Mouse (Mus musculus) liver, embryonic 12.5 days (tissue): Measurements from ENCODE around the gene Gng10. TPM values are rescaled to one million over a fixed set of nuclear protein-coding genes. Genes with fewer than 3 reads are reported as not detected.

Experiments used
- ATAC-seq: fragments of 200-750 bp; cut with Nextera tagmentation; 2 replicates; pipeline ENCODE4 v1.8.0; 2017; ENCODE audit warnings: moderate number of reproducible peaks, mild to moderate bottlenecking, moderate library complexity
- H3K27ac ChIP-seq: fragments of 300-500 bp; sonication (generic); 2 replicates; pipeline ENCODE4 v1.5.1; 2016; ENCODE audit warnings: mild to moderate bottlenecking
- H3K27me3 ChIP-seq: fragments of 300-500 bp; sonication (generic); replicated peaks from 2 replicates; pipeline ENCODE4 v1.6.1; 2016; ENCODE audit warnings: mild to moderate bottlenecking, moderate library complexity
- H3K36me3 ChIP-seq: fragments of 300-500 bp; sonication (generic); 2 replicates; pipeline ENCODE4 v1.6.1; 2016; ENCODE audit warnings: mild to moderate bottlenecking, moderate library complexity
- H3K4me1 ChIP-seq: fragments of 300-500 bp; sonication (generic); 2 replicates; pipeline ENCODE4 v1.6.1; 2016
- H3K4me2 ChIP-seq: fragments of 300-500 bp; sonication (generic); 2 replicates; pipeline ENCODE4 v1.6.1; 2016; ENCODE audit warnings: mild to moderate bottlenecking, moderate library complexity
- H3K4me3 ChIP-seq: fragments of 300-500 bp; sonication (generic); 2 replicates; pipeline ENCODE4 v1.5.1; 2016; ENCODE audit warnings: mild to moderate bottlenecking, moderate library complexity
- H3K9ac ChIP-seq: fragments of 300-500 bp; sonication (generic); 2 replicates; pipeline ENCODE4 v1.6.1; 2016; ENCODE audit warnings: mild to moderate bottlenecking, moderate library complexity
- H3K9me3 ChIP-seq: fragments of 300-500 bp; sonication (generic); replicated peaks from 2 replicates; pipeline ENCODE4 v1.6.1; 2016; ENCODE audit warnings: mild to moderate bottlenecking, moderate library complexity
- WGBS: fragments of 180-500 bp; shearing (Covaris S2); methylation state at CpG from one replicate; pipeline ENCODE4 v1.1.7; 2016; ENCODE audit not compliant: insufficient replicate concordance; 5-methylcytosine and 5-hydroxymethylcytosine counted together
- polyA plus RNA-seq: library from polyadenylated mRNA; unstranded; fragments of >200 nt; fragmentation: Nextera tagmentation; extraction: Ambion mirVana; gene quantifications from 2 replicates; pipeline ENCODE4 v1.2.1, GENCODE M21; 2016

Gng10 gene
- polyA plus RNA-seq = 38.8 and 39.0 TPM in 2 replicates

- Histone ChIP-seq H3K4me3 (peak within 1 kb of the TSS; percentile 81), H3K27me3 (no peaks in the 10 kb centered on the region), H3K9me3 (no peaks in the 10 kb centered on the region), H3K4me2 (peak within 1 kb of the TSS; percentile 97), H3K9ac (peak within 1 kb of the TSS; percentile 81), H3K4me1 (peaks cover 18% of the 10 kb centered on the region), H3K36me3 (no peaks in the 10 kb centered on the region), H3K27ac (peak within 1 kb of the TSS; percentile 63)
- WGBS = 4% methylated on average over 76 of the region's 76 CpGs
- peak; percentile 84 for ATAC-seq
These were observed at the start of gene Gng10 for GRCm38 (mm10) chr4:59034918-59035785. TSS of gene Gng10 (plus strand) at chr4:59035088.

GRCm38 (mm10) chr4:58985157-58985648 lies 49.7 kb upstream of the Gng10 start:
- Histone ChIP-seq H3K36me3 (no peaks in the 10 kb centered on the region), H3K4me1 (peaks cover 46% of the 10 kb centered on the region), H3K27ac (no peak overlapping the region), H3K9me3 (no peaks in the 10 kb centered on the region), H3K4me3 (no peak overlapping the region), H3K4me2 (peak overlapping the region; percentile 45), H3K27me3 (no peaks in the 10 kb centered on the region), H3K9ac (no peak overlapping the region; the same call in 1 of the 2 replicates)
- WGBS = 10% methylated on average over 7 of the region's 7 CpGs
- ATAC-seq = peak; percentile 65

- Histone ChIP-seq H3K27ac (peak within 1 kb of the TSS; percentile 59), H3K4me3 (peak within 1 kb of the TSS; percentile 70), H3K9me3 (no peaks in the 10 kb centered on the region), H3K4me2 (peak within 1 kb of the TSS; percentile 94), H3K36me3 (no peaks in the 10 kb centered on the region), H3K4me1 (peaks cover 61% of the 10 kb centered on the region), H3K27me3 (no peaks in the 10 kb centered on the region), H3K9ac (peak within 1 kb of the TSS; percentile 62)
- peak; percentile 73 for ATAC-seq
- WGBS = 2% methylated on average over 28 of the region's 28 CpGs
These were observed 48.2 kb upstream of the Gng10 start, which contains the start of gene Ptgr1 for GRCm38 (mm10) chr4:58986540-58987190. TSS of gene Ptgr1 (minus strand) at chr4:58987119.

- Histone ChIP-seq H3K27me3 (no peaks in the 10 kb centered on the region), H3K4me2 (no peak overlapping the region), H3K27ac (no peak overlapping the region), H3K4me1 (peaks cover 82% of the 10 kb centered on the region), H3K36me3 (no peaks in the 10 kb centered on the region), H3K9me3 (no peaks in the 10 kb centered on the region), H3K9ac (no peak overlapping the region), H3K4me3 (no peak overlapping the region)
- ATAC-seq = no peak
- WGBS = 55% methylated on average over 7 of the region's 7 CpGs
These were observed 45.5 kb upstream of the Gng10 start for GRCm38 (mm10) chr4:58989303-58989898.

GRCm38 (mm10) chr4:58990609-58991434 lies 44.1 kb upstream of the Gng10 start:
- Histone ChIP-seq H3K9ac (no peak overlapping the region), H3K27me3 (no peaks in the 10 kb centered on the region), H3K4me2 (peak overlapping the region; percentile 42), H3K4me3 (no peak overlapping the region), H3K9me3 (no peaks in the 10 kb centered on the region), H3K36me3 (no peaks in the 10 kb centered on the region), H3K27ac (peak overlapping the region; percentile 68), H3K4me1 (peaks cover 85% of the 10 kb centered on the region)
- peak; percentile 51 for ATAC-seq
- 61% methylated on average over 17 of the region's 17 CpGs for WGBS

- peaks cover 71% of the 10 kb centered on the region for H3K4me1 ChIP-seq
- WGBS = 27% methylated on average over 5 of the region's 5 CpGs
- H3K27me3 ChIP-seq = no peaks in the 10 kb centered on the region
- peak overlapping the region; percentile 51 for H3K4me2 ChIP-seq
- no peaks in the 10 kb centered on the region for H3K9me3 ChIP-seq
- H3K4me3 ChIP-seq = no peak overlapping the region
- H3K27ac ChIP-seq = peak overlapping the region; percentile 9
- peak overlapping the region; percentile 28 for H3K9ac ChIP-seq
- H3K36me3 ChIP-seq = no peaks in the 10 kb centered on the region
- peak; percentile 71 for ATAC-seq
These were observed 42.7 kb upstream of the Gng10 start for GRCm38 (mm10) chr4:58992195-58992594.

- no peak within 1 kb of the TSS for H3K4me2 ChIP-seq
- H3K27ac ChIP-seq = no peak within 1 kb of the TSS
- H3K9ac ChIP-seq = no peak within 1 kb of the TSS
- H3K4me1 ChIP-seq = peaks cover 62% of the 10 kb centered on the region
- WGBS = 44% methylated on average over 4 of the region's 4 CpGs
- ATAC-seq = no peak
- H3K4me3 ChIP-seq = no peak within 1 kb of the TSS
- H3K36me3 ChIP-seq = no peaks in the 10 kb centered on the region
- no peaks in the 10 kb centered on the region for H3K27me3 ChIP-seq
- H3K9me3 ChIP-seq = no peaks in the 10 kb centered on the region
These were observed 40.1 kb upstream of the Gng10 start, which contains the start of gene Dnajc25 for GRCm38 (mm10) chr4:58994762-58995161. TSS of gene Dnajc25 (plus strand) at chr4:58995062.

- Histone ChIP-seq H3K9me3 (no peaks in the 10 kb centered on the region), H3K4me3 (no peak overlapping the region), H3K27ac (no peak overlapping the region), H3K4me1 (peaks cover 58% of the 10 kb centered on the region), H3K4me2 (no peak overlapping the region), H3K27me3 (no peaks in the 10 kb centered on the region), H3K36me3 (no peaks in the 10 kb centered on the region), H3K9ac (no peak overlapping the region)
- no peak for ATAC-seq
- WGBS = 49% methylated on average over 8 of the region's 8 CpGs
These were observed 39.6 kb upstream of the Gng10 start for GRCm38 (mm10) chr4:58995251-58995693.

GRCm38 (mm10) chr4:58997081-58997480 lies 37.8 kb upstream of the Gng10 start:
- H3K4me3 ChIP-seq = no peak overlapping the region
- no peaks in the 10 kb centered on the region for H3K9me3 ChIP-seq
- no peaks in the 10 kb centered on the region for H3K36me3 ChIP-seq
- H3K4me2 ChIP-seq = no peak overlapping the region
- H3K27me3 ChIP-seq = no peaks in the 10 kb centered on the region
- no peak overlapping the region for H3K27ac ChIP-seq
- WGBS = 76% methylated on average over 5 of the region's 5 CpGs
- no peak for ATAC-seq
- H3K9ac ChIP-seq = no peak overlapping the region
- peaks cover 41% of the 10 kb centered on the region for H3K4me1 ChIP-seq

- WGBS = 59% methylated on average over 1 of the region's 1 CpGs
- no peaks in the 10 kb centered on the region for H3K9me3 ChIP-seq
These were observed 36.2 kb upstream of the Gng10 start for GRCm38 (mm10) chr4:58998688-58999087.

GRCm38 (mm10) chr4:58999686-59000085 lies 35.2 kb upstream of the Gng10 start:
- WGBS = 0% methylated on average over 2 of the region's 2 CpGs

More at GRCm38 (mm10) chr4:58998688-58999087, 36.2 kb upstream of the Gng10 start:
- no peak overlapping the region for H3K27ac ChIP-seq
- H3K4me1 ChIP-seq = peaks cover 37% of the 10 kb centered on the region
- ATAC-seq = no peak
- no peak overlapping the region for H3K9ac ChIP-seq
- H3K36me3 ChIP-seq = no peaks in the 10 kb centered on the region
- no peak overlapping the region for H3K4me2 ChIP-seq
- no peaks in the 10 kb centered on the region for H3K27me3 ChIP-seq
- no peak overlapping the region for H3K4me3 ChIP-seq

More at GRCm38 (mm10) chr4:58999686-59000085, 35.2 kb upstream of the Gng10 start:
- ATAC-seq = no peak
- Histone ChIP-seq H3K9ac (no peak overlapping the region), H3K9me3 (no peaks in the 10 kb centered on the region), H3K27ac (no peak overlapping the region), H3K4me2 (no peak overlapping the region), H3K4me1 (peaks cover 40% of the 10 kb centered on the region), H3K36me3 (no peaks in the 10 kb centered on the region), H3K4me3 (no peak overlapping the region), H3K27me3 (no peaks in the 10 kb centered on the region)
